Mouse (Mus musculus) liver, adult (tissue): ENCODE results near the gene Casz1.

Source experiments
- GATA4 ChIP-seq: IDR thresholded peaks from 2 replicates; pipeline ENCODE4 v1.6.1; 2014; ENCODE audit warnings: mild to moderate bottlenecking, low read length; ENCODE audit not compliant: insufficient replicate concordance

Casz1 gene

DNA sequence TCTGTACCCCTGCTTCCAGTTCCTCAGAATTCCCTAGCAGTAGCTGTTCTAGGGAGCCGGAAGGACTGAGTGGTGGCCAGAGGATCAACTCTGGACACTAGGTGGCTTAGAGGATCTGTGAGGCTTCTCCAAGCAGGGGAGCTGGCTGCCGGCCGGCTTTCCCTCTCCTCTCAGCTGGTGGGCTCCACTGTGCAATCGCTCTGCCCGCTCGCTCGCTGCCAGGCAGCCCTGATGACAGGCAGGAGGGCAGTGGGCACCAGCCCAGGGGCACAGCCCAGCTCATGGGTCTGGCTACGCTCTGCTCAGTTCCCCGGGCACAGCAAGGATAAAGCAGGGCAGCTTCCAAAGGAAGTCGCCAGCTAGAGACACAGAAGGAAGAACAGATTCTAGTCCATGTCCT lies 7.7 kb downstream of the Casz1 start:
- no peak for TF ChIP-seq GATA4

GRCm38 (mm10) chr4:148813247-148813646 lies 9.0 kb downstream of the Casz1 start:
- no peak for TF ChIP-seq GATA4

- TF ChIP-seq GATA4 = no peak
Measured at GRCm38 (mm10) chr4:148816556-148816955, 12.3 kb downstream of the Casz1 start.

GRCm38 (mm10) chr4:148818161-148818560 lies 13.9 kb downstream of the Casz1 start:
- TF ChIP-seq GATA4 = no peak

GRCm38 (mm10) chr4:148820171-148820570 lies 15.9 kb downstream of the Casz1 start:
- TF ChIP-seq GATA4 = no peak

DNA sequence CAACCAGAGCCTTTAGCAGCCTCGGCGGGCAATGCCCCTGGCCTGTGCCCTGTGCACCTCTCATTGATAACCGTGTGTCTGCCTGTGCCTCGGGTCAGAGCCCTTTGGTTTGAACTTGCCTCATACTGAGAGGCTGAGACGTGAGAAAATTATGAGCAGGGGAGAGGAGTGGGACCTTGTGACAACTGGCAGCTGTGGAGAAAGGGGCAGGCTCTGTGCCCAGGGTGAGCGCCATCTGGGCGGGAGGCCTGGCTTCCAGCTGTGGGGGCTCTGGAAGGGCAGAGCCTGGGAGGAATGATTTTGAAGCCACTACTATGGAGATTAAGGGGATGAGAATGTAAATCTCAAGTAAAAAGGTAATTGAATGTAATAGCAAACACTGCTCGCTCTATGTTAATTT lies 19.1 kb downstream of the Casz1 start:
- TF ChIP-seq GATA4 = no peak

GRCm38 (mm10) chr4:148830350-148830749 lies 26.1 kb downstream of the Casz1 start:
- TF ChIP-seq GATA4 = no peak

GRCm38 (mm10) chr4:148833245-148833990 lies 29.2 kb downstream of the Casz1 start:
- no peak for TF ChIP-seq GATA4

DNA sequence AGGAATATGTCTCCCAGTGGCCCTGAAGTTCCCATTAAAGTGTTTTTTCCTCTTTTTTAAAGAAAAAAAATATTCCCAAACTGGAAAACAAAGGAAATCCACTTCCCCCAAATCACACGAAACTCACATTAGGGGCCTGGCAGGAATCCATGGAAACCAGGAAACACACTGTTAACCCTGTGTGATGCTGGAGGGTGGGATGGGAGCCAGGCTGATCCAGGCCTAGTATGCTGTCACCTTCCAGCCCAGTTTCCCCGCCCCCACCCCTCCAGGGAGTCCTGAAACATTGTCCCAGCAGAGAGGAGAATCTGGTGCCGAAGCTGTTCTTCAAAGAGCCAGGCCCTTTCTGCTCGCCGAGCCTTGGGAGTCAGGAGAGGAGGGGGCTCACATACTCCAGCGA lies 32.2 kb downstream of the Casz1 start:
- TF ChIP-seq GATA4 = no peak

DNA sequence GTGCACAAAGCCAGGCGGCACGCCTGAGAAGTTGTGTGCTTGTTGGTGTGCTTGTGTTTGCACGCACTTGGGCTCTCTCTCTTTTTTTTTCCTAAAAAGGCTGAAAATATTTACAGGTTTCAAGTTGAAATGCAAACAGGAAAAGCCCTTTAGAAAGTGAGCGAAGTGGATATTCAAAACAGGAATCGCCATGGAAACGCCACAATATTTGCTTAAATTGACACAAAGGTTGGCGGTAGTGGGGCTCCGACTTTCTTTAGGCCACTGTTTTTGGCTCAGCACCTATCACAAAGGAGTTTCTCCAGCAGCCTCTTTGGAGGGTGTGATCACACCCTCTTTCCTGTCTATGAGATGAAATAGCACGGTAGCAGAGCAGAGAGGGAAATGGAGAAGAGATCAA lies 32.8 kb downstream of the Casz1 start:
- TF ChIP-seq GATA4 = no peak

- no peak for TF ChIP-seq GATA4
Measured at GRCm38 (mm10) chr4:148837644-148838043, 33.4 kb downstream of the Casz1 start.

- no peak for TF ChIP-seq GATA4
Measured at GRCm38 (mm10) chr4:148842302-148842701, 38.1 kb downstream of the Casz1 start.

- no peak for TF ChIP-seq GATA4
Measured at GRCm38 (mm10) chr4:148844921-148845320, 40.7 kb downstream of the Casz1 start.

GRCm38 (mm10) chr4:148846203-148846602 lies 42.0 kb downstream of the Casz1 start:
- TF ChIP-seq GATA4 = no peak

DNA sequence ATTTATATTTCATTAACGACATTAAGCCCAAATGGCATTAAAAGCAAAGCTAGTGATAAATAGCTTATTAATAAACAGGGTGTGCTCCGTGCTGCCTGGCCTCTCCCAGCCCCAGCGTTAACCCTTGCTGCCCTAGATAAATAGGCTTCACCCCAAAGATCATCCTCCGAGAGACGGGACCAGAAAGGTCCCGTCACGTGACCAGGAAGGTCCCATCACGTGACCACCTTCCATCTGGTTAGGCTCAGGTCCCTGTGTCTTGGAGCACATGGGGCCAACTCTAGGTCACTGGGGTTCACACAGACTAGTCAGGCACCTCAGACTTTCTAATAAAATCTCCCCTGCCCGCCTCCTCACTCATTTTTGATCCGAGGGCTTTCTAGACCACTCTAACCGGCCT lies 42.5 kb downstream of the Casz1 start:
- no peak for TF ChIP-seq GATA4

DNA sequence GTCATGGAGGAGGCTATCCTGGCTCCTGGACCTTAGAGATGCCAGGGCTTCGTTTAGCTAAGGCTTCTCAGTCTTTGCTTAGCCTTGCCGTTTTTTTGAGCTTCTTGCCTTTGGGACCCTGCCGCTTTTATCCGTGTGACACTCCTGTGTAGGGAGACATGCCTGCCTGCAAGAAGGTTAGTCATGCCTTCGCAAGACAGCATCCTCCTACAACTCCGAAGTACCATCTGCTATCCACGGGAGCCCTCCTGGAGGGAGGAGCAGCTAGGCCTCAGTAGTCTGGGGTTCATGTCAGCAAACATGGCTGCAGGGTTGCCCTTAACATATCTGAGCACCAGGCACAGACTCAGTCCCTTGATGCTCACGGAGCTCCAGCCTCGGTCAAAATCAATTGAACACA lies 43.4 kb downstream of the Casz1 start:
- TF ChIP-seq GATA4 = no peak

GRCm38 (mm10) chr4:148849437-148849836 lies 45.2 kb downstream of the Casz1 start:
- no peak for TF ChIP-seq GATA4
